Mouse (Mus musculus) limb, embryonic 15.5 days (tissue): ENCODE data around the gene Itga2. TPM values are rescaled to one million over a fixed set of nuclear protein-coding genes. Genes with fewer than 3 reads are reported as not detected.

ENCODE experiments used
- ATAC-seq: fragments of 200-750 bp; cut with Nextera tagmentation; 2 replicates; pipeline ENCODE4 v1.8.0; 2017; ENCODE audit warnings: low read depth, moderate TSS enrichment; ENCODE audit not compliant: insufficient number of reproducible peaks, low FRiP score, low TSS enrichment
- H3K27ac ChIP-seq: fragments of 300-500 bp; sonication (generic); 2 replicates; pipeline ENCODE4 v1.5.1; 2015; ENCODE audit warnings: moderate library complexity, mild to moderate bottlenecking, inconsistent platforms
- H3K27me3 ChIP-seq: fragments of 300-500 bp; sonication (generic); 2 replicates; pipeline ENCODE4 v1.6.1; 2015; ENCODE audit warnings: inconsistent platforms
- H3K36me3 ChIP-seq: fragments of 300-500 bp; sonication (generic); 2 replicates; pipeline ENCODE4 v1.6.1; 2015; ENCODE audit warnings: inconsistent platforms
- H3K4me1 ChIP-seq: fragments of 300-500 bp; sonication (generic); 2 replicates; pipeline ENCODE4 v1.6.1; 2015; ENCODE audit warnings: inconsistent platforms
- H3K4me2 ChIP-seq: fragments of 300-500 bp; sonication (generic); 2 replicates; pipeline ENCODE4 v1.6.1; 2015; ENCODE audit warnings: mild to moderate bottlenecking, inconsistent platforms
- H3K4me3 ChIP-seq: fragments of 300-500 bp; sonication (generic); 2 replicates; pipeline ENCODE4 v1.5.1; 2015; ENCODE audit warnings: mild to moderate bottlenecking, inconsistent platforms
- H3K9ac ChIP-seq: fragments of 300-500 bp; sonication (generic); 2 replicates; pipeline ENCODE4 v1.6.1; 2015; ENCODE audit warnings: inconsistent platforms
- H3K9me3 ChIP-seq: fragments of 300-500 bp; sonication (generic); 2 replicates; pipeline ENCODE4 v1.6.1; 2016; ENCODE audit warnings: inconsistent platforms
- WGBS: fragments of 180-500 bp; shearing (Covaris S2); methylation state at CpG from one replicate; pipeline ENCODE4 v1.1.7; 2015; 5-methylcytosine and 5-hydroxymethylcytosine counted together
- polyA plus RNA-seq: library from polyadenylated mRNA; unstranded; fragments of >200 nt; fragmentation: Nextera tagmentation; extraction: Ambion mirVana; gene quantifications from 2 replicates; pipeline ENCODE4 v1.2.1, GENCODE M21; 2015

Gene Itga2
- polyA plus RNA-seq, 1 experiment from 2014 or later, result 3.7 TPM

- no peaks in the 10 kb centered on the region for H3K9me3 ChIP-seq
- H3K36me3 ChIP-seq, result no peaks in the 10 kb centered on the region
- H3K4me1 ChIP-seq, result no peaks in the 10 kb centered on the region
- no peaks in the 10 kb centered on the region for H3K27me3 ChIP-seq
- no peak overlapping the region for H3K9ac ChIP-seq
- no peak overlapping the region for H3K4me2 ChIP-seq
- no peak for ATAC-seq
- H3K27ac ChIP-seq, result no peak overlapping the region
- H3K4me3 ChIP-seq, result no peak overlapping the region
- 86% methylated on average over 6 of the region's 6 CpGs for WGBS
These were observed 57.2 kb downstream of the Itga2 start for GRCm38 (mm10) chr13:114874738-114875137.

GRCm38 (mm10) chr13:114857525-114857924 lies 74.4 kb downstream of the Itga2 start:
- no peak overlapping the region for H3K27ac ChIP-seq
- H3K4me3 ChIP-seq, result no peak overlapping the region
- no peaks in the 10 kb centered on the region for H3K36me3 ChIP-seq
- H3K4me2 ChIP-seq, result no peak overlapping the region
- H3K9me3 ChIP-seq, result no peaks in the 10 kb centered on the region
- 84% methylated on average over 4 of the region's 4 CpGs for WGBS
- H3K27me3 ChIP-seq, result no peaks in the 10 kb centered on the region
- H3K9ac ChIP-seq, result no peak overlapping the region
- no peaks in the 10 kb centered on the region for H3K4me1 ChIP-seq
- no peak for ATAC-seq

DNA sequence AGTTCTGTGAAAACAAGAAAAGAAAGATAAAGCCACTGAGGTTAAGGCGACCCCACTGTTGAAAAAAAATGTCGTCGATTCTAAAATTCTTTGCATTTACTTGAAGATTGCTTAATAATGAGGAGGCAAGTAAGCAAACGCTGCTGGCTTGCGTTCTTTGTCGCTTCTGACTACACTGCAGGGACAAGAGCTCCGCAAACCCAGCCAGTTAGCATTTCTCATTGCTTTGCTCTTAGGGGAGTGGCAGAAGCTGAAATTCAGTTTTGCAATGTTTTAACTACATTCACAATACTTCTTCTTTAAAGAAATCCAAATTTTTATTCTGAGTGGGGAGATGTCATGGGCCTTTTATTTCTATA lies 75.7 kb downstream of the Itga2 start:
- Histone ChIP-seq H3K27me3 (no peaks in the 10 kb centered on the region), H3K9ac (no peak overlapping the region), H3K36me3 (no peaks in the 10 kb centered on the region), H3K27ac (no peak overlapping the region), H3K4me3 (no peak overlapping the region), H3K9me3 (no peaks in the 10 kb centered on the region), H3K4me1 (no peaks in the 10 kb centered on the region), H3K4me2 (no peak overlapping the region)
- 59% methylated on average over 7 of the region's 7 CpGs for WGBS
- no peak for ATAC-seq

DNA sequence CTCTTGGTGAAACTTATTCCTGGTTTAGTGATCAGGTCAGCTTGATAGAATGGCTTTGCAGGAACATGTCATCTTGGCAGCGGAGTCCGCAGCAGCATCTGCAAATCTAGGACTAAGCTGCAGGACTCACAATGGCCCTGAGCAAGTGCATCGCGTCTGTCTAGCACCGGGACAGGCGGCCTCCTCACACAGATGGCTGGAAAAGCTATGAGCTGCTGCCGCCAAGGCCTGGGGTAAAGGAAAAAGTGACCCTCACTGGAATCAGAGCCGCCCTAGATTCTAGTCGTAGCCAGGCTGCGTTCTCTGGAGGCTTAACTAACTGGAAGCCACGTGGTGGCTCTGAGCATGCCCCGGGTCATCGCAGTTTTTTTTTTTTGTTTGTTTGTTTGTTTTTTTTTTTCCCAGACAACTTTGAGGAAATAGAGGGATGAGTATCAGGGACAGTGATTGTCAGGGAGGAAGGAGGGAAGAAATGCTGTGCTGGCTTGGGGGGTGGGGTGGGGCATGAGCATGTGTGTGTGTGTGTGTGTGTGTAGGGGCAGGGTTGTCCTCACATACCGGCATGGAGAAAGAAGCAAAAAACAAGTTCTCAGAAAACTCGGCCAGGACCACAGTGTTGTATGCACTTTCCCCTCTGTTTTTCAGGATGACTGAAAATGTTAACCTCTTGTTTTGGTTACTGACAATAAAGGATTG lies 76.2 kb downstream of the Itga2 start:
- no peak overlapping the region for H3K9ac ChIP-seq
- no peaks in the 10 kb centered on the region for H3K9me3 ChIP-seq
- 32% methylated on average over 15 of the region's 15 CpGs for WGBS
- no peak overlapping the region for H3K27ac ChIP-seq
- no peak overlapping the region for H3K4me2 ChIP-seq
- H3K36me3 ChIP-seq, result no peaks in the 10 kb centered on the region
- H3K4me1 ChIP-seq, result no peaks in the 10 kb centered on the region
- H3K4me3 ChIP-seq, result no peak overlapping the region
- no peaks in the 10 kb centered on the region for H3K27me3 ChIP-seq
- no peak for ATAC-seq

- ATAC-seq, result no peak
- Histone ChIP-seq H3K4me3 (no peak overlapping the region), H3K9ac (no peak overlapping the region), H3K4me2 (no peak overlapping the region), H3K27ac (no peak overlapping the region), H3K4me1 (no peaks in the 10 kb centered on the region), H3K27me3 (no peaks in the 10 kb centered on the region), H3K36me3 (no peaks in the 10 kb centered on the region), H3K9me3 (no peaks in the 10 kb centered on the region)
- WGBS, result 93% methylated on average over 3 of the region's 3 CpGs
These were observed 77.5 kb downstream of the Itga2 start for GRCm38 (mm10) chr13:114854428-114854827.

DNA sequence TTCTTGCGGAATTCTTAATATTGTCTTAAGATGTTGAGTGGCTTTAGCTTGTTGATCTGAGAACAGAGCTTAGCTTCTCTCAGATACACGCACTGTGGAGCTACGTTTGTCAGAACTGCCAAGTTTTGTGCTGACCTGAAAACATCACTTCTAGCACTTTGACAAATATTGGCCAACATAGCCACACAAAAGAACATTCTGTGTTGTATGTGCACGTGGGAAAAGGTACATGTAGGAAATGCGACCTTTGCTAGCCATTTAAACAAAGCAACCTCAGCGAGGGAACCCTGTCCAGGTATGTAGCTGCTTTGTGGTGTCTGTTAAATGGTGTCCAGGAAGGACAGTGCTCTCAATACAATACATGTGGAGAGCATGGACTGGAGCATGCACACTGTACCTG lies 77.9 kb downstream of the Itga2 start:
- no peak overlapping the region for H3K9ac ChIP-seq
- no peaks in the 10 kb centered on the region for H3K27me3 ChIP-seq
- H3K36me3 ChIP-seq, result no peaks in the 10 kb centered on the region
- no peaks in the 10 kb centered on the region for H3K9me3 ChIP-seq
- no peaks in the 10 kb centered on the region for H3K4me1 ChIP-seq
- H3K4me2 ChIP-seq, result no peak overlapping the region
- H3K4me3 ChIP-seq, result no peak overlapping the region
- no peak overlapping the region for H3K27ac ChIP-seq
- 88% methylated on average over 6 of the region's 6 CpGs for WGBS
- no peak for ATAC-seq

- Histone ChIP-seq H3K27me3 (no peaks in the 10 kb centered on the region), H3K4me1 (no peaks in the 10 kb centered on the region), H3K9me3 (no peaks in the 10 kb centered on the region), H3K4me3 (no peak overlapping the region), H3K9ac (no peak overlapping the region), H3K27ac (no peak overlapping the region), H3K4me2 (no peak overlapping the region), H3K36me3 (no peaks in the 10 kb centered on the region)
- 86% methylated on average over 2 of the region's 2 CpGs for WGBS
- ATAC-seq, result no peak
These were observed 78.7 kb downstream of the Itga2 start for GRCm38 (mm10) chr13:114853152-114853551.

DNA sequence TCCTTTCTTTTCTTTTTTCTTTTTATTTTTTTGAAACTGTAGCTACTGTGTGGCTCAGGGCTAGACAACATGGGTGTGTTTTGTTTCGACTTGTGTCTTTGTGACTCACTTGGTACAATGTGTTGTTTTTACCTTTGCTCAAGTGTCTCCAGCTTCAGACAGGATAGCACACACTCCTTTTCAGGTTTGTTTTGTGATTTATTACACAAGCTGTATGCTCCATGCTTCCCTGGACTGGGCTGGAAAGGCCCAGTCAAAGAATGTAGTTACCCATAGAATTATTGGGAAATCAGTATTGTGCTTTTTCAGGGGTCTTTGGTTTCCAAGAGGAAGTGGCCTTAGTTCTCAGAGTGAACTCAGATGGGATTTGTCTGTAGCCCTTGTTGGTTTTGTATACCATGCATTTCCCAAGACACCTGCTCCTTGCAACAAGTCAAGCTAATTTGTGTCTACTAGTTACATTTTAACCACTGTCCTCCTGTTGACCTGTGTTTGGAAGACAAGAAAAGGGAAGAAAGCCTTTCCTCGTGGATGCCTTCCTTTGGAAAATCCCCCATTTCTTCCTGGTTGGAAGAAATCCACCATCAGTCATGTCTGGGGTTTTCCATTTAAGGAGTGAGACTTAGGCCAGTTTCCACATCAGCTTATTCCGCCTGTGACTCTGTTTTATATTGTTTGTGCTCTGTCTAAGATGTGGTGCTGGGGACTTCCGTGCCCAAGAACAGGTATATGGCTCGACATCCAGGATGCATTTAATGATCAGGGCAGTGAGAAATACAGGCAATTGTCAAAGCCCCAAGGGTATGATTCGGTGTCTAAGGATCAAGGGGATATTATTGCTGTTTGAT lies 79.4 kb downstream of the Itga2 start:
- ATAC-seq, result no peak
- Histone ChIP-seq H3K9ac (no peak overlapping the region), H3K27ac (no peak overlapping the region), H3K36me3 (no peaks in the 10 kb centered on the region), H3K4me3 (no peak overlapping the region), H3K4me1 (no peaks in the 10 kb centered on the region), H3K4me2 (no peak overlapping the region), H3K27me3 (no peaks in the 10 kb centered on the region), H3K9me3 (no peaks in the 10 kb centered on the region)
- 78% methylated on average over 6 of the region's 6 CpGs for WGBS

GRCm38 (mm10) chr13:114848945-114849344 lies 83.0 kb downstream of the Itga2 start:
- Histone ChIP-seq H3K27me3 (no peaks in the 10 kb centered on the region), H3K4me3 (no peak overlapping the region), H3K4me2 (no peak overlapping the region), H3K9me3 (no peaks in the 10 kb centered on the region), H3K27ac (no peak overlapping the region), H3K9ac (no peak overlapping the region), H3K36me3 (no peaks in the 10 kb centered on the region), H3K4me1 (no peaks in the 10 kb centered on the region)
- no peak for ATAC-seq
- 67% methylated on average over 3 of the region's 3 CpGs for WGBS

DNA sequence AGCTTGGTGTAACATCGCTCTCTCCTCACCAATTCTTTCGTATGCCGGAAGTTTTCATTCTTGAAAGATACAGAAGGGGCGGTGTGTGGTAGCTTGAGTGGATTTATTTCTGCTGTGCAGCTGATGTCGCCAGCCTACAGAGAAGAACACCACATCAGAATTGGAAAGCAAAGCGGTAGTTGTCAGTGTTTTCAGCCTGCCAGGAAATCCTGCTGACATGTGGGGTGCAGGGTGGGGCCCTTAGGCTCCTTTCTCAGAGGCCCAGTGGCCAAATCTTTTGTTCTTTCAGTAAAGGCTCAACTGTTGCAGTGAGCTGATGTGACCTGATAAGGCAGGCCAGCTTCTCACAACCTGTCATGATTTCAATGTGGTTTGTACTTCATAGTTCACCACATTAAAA lies 86.1 kb downstream of the Itga2 start:
- Histone ChIP-seq H3K4me1 (peaks cover 6% of the 10 kb centered on the region; the same call in 1 of the 2 replicates), H3K36me3 (no peaks in the 10 kb centered on the region), H3K4me2 (no peak overlapping the region), H3K9me3 (no peaks in the 10 kb centered on the region), H3K27me3 (no peaks in the 10 kb centered on the region), H3K9ac (no peak overlapping the region), H3K4me3 (no peak overlapping the region), H3K27ac (no peak overlapping the region)
- 88% methylated on average over 6 of the region's 6 CpGs for WGBS
- ATAC-seq, result no peak

GRCm38 (mm10) chr13:114843318-114843717 lies 88.6 kb downstream of the Itga2 start:
- no peaks in the 10 kb centered on the region for H3K9me3 ChIP-seq
- H3K4me3 ChIP-seq, result no peak overlapping the region
- no peak overlapping the region for H3K27ac ChIP-seq
- no peak overlapping the region for H3K9ac ChIP-seq
- H3K4me2 ChIP-seq, result no peak overlapping the region
- WGBS, result 86% methylated on average over 1 of the region's 1 CpGs
- no peaks in the 10 kb centered on the region for H3K36me3 ChIP-seq
- no peak for ATAC-seq
- no peaks in the 10 kb centered on the region for H3K27me3 ChIP-seq
- H3K4me1 ChIP-seq, result peaks cover 18% of the 10 kb centered on the region

DNA sequence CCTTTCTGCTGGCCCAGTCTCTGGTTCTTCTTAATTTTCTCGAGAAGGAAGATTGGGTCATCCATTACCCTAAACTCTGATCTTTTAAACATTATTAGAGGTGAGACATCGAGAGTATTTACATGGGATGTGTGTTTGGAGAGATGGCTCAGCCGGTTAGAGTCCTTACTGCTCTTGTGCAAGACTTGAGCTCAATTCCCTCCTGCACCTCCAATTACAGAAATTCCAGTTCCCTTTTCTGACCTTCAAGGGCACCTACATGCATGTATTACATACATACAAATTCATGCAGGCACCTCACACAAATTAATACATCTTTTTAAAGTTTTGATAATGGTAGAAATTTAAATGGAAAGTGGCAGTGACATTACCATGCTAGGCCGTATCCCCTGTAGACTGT lies 91.4 kb downstream of the Itga2 start:
- Histone ChIP-seq H3K4me2 (no peak overlapping the region), H3K9me3 (no peaks in the 10 kb centered on the region), H3K27ac (peak overlapping the region; percentile 57; the same call in 1 of the 2 replicates), H3K4me1 (peaks cover 19% of the 10 kb centered on the region), H3K36me3 (peaks cover 6% of the 10 kb centered on the region; the same call in 1 of the 2 replicates), H3K27me3 (no peaks in the 10 kb centered on the region), H3K9ac (no peak overlapping the region), H3K4me3 (no peak overlapping the region)
- no peak for ATAC-seq
- WGBS, result 86% methylated on average over 4 of the region's 4 CpGs
